Mouse (Mus musculus) CD4-positive, CD25-positive, alpha-beta regulatory T cell, adult 4 months (primary cell): Measurements from ENCODE around the gene Porcn. TPM values are rescaled to one million over a fixed set of nuclear protein-coding genes. Genes with fewer than 3 reads are reported as not detected.

Source experiments
- ATAC-seq: one replicate; pipeline ENCODE4 v1.8.0; 2017
- polyA plus RNA-seq, 2 experiments: library from polyadenylated mRNA; unstranded; fragments of 100-300 nt; shearing (Covaris generic); gene quantifications; one replicate each; pipeline ENCODE4 v1.2.1; 2017

Porcn gene
- under 1 TPM; 0.30 to 0.33 TPM for polyA plus RNA-seq

DNA sequence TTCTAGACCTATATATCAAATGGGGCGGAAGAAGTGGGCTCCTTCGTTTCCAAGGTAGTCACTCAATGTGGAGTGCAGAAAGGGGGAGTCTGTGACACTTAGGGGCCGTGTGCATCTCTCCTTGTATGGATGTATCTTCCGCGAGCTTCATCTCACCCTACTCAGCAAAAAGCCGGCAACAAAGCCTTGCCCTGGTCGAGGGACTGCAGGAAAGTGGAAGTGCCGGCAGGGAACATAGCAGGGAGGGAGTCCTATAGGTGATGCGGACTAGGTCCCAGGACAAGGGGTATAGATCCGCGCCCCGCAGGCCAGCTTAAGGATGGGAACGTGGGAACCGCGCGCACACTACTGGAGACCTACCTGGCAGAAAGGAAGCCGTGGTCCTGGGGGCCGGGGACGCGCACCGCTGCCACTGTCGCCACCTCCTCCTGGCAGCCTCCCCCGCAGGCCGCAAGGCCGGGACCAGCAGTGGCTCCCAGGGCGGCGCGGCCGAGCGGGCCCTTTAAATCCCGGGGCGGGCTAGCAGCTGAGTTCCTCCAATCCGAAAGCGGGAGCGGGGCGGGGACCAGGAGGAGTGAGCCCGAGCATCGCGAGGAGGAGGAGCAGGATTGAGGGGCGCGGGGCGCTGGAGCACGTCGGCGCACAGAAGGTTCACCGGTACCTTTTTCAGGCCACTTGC is at the start of gene Porcn:
Porcn (minus strand) TSS at position 511 of the 679 bp plus-strand sequence.
- ATAC-seq = no peak

DNA sequence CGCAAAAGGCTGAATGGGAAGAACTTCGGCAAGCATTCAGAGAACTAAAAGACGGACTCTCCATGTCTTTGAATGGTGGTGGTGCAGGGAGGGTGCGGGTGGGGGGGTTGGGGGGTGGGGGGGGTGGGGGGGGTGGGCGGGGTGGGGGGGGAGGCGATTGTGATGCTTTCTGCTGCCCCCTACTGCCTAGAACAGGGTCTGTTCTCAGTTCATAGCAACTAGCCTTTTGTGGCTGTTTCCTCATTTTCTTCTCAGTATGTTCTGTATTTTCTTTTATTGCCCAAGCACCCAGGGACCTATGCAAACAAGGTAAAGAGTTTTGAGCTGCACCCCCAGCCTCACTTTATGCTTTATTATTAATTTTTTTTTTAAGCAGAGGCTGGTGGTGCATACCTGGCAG is 49.5 kb upstream of the Porcn start:
- ATAC-seq = no peak

DNA sequence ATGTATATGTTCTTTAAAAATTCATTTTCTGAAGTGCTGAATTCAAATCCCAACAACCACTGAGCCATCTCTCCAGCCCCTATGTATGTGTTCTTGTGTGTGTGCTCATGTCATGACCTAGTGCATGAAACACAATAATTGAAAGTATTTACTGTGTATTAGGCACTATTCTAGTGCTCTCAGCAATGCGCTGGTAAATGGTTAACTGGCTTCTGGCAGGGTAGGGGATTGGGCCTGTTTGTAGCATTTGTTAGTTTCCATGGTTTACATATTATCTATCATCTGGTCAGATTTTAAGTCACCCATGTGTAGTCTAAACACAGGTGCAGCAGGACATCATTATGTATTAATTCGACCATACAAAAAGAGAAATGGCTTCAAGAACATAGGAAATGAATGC is 47.4 kb upstream of the Porcn start:
- ATAC-seq = no peak

DNA sequence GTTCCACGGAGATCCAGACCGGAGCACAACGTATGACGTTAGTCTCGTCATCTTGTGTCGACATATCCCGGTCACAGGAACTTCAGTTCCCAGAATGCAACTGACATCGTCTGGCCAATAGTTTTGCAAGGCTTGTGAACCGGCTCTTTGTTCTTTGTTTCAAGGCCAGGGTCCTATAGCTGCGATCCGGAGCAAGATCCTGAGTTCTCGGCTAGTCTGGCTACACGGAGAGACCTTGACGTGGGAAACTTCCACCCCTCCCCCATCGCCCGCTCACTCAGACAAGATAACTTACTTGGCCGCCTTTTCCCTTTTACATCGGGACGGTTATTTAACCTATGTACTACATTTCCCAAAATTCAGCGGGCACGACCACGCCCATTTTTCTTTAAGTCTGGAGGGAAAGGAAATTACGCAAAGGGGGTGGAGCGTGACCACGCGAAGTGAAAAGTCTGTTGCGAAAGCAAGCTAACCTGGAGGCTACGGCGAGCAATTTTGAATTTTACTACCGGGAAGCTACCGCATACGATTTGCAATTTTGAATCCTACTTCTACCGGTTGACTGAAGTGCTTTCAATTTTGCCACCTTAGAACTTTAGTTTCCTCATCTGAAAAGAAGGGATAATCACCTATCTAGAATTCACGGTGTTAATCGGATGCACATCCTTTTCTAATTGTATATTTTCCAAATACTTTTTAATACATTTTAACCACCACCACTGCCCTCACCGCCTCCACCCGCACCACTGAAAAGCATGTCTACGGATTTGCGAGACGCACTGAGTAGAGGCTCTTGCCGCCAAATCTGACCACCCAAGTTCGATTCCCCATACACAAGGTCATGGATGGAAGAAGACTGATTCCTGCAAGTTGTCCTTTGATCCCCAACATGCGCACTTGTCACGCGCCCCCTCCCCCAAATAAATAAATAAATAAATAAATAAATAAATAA is 46.3 kb upstream of the Porcn start, which contains the start of gene Ftsj1:
Ftsj1 (minus strand) TSS at position 73 of the 952 bp plus-strand sequence.
- ATAC-seq = peak; percentile 95

DNA sequence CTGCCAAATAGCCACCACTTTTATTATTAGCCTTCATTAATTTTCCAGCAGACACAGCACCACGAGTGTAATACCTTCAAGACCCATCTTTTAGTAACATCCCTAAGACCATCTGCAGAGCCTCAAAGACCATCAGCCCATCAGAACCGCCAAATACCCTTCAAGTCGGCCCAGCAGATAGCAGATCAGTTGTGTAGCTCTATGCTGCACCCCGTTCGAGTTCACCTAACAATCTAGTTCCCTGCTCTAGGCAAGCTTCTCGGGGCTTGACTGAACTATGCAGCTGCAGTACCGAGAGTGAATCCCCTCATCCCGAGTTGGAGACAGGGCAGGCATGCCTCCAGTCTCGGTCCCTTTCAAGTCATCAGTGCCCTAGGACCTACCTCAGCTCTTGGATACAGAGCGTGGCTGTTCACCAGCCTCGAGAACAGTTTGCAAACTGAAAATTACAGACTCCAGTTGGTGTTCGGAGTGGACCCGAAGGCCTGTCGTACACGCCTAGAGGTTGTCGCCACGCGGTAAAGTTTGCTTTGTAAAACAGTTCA is 45.5 kb upstream of the Porcn start:
- ATAC-seq = peak; percentile 5

- ATAC-seq = no peak
Measured at GRCm38 (mm10) chrX:8248542-8249120, 42.3 kb upstream of the Porcn start.

- ATAC-seq = no peak
Measured at GRCm38 (mm10) chrX:8247680-8248079, 41.4 kb upstream of the Porcn start.

DNA sequence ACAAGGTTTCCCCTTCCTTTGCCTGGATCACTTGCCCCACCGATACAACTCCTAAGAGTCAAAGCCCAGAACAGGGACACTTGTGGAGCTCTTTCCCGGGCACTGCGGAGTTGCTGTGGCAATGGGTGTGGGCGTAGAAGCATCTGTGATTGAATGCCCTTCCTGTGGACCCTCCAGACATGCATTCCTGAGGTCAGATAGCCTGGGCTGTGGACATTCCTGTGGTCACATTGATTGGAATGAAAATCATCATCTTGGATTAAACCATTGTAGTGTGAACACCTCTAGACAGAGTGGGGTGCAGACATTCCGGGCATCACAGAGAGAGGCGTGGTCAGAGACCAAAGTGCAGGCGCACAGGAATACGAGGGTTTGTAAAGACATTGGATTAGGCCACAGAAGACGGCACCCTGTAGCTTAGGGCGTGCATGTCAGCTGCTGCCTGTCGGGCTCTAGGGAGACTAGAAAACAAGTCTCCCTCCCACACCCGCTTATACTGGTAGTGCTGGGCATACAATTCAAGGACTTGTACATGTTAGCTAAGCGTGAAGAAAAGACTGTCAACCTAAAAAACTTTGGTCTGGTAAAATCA is 32.6 kb upstream of the Porcn start:
- ATAC-seq = no peak

DNA sequence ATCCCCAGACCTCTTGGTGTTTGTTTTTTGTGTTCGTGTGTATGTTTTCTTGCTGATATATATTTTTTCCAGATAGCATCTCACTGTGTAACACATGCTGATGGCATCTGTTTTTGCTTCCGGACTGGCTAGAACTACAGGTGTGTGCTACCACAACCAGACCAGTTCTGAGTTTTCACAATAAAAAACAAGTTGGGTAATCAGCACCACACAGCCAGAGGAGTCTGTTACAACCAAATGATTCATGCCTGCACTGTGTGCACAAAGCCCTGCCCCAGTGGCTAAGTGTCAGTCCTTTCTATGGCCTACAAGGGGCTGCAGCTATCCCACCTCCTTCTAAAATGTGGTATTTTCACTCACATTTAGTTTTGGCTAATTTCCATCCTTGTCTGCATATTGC is 30.4 kb upstream of the Porcn start:
- ATAC-seq = no peak

GRCm38 (mm10) chrX:8233602-8234001 is 27.3 kb upstream of the Porcn start:
- no peak for ATAC-seq

DNA sequence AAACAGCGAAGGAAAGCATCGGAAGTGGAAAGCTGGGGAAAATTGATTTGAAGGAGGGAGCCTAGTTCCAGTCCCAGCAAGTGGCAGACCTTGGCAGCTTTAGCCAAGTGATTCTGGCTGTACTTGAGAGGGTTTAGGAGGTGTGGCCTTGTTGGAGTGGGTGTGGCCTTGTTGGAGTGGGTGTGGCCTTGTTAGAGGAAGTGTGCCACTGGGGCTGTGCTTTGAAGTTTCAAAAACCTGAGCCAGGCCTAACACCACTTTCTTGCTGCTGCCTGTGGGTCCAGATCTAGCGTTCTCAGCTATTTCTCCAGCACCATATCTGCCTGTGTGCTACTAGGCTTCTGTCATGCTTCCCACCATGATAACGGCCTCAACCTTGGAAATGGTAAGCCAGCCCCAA is 23.9 kb upstream of the Porcn start:
- ATAC-seq = no peak

GRCm38 (mm10) chrX:8223473-8223872 is 17.1 kb upstream of the Porcn start:
- ATAC-seq = no peak

- no peak for ATAC-seq
Measured at GRCm38 (mm10) chrX:8222678-8223421, 16.5 kb upstream of the Porcn start.

DNA sequence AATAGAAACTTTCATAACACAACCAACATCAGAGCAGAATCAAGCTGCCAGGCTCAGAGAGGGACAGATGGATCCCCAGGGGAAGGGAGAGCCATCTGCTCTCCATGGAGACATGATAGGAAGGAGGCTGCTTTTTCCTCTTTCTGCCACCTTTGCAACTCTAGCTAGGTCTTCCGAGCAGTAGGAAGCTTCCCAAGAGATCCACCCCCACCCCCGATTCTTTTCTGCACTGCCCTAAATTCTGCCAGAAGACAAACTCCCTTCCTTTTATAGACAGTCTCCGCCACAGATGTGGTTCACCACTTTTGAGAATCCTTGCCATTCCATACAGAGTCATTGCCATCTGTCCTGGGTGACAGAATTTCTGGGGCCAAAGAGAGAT is 16.0 kb upstream of the Porcn start:
- ATAC-seq = no peak

GRCm38 (mm10) chrX:8219651-8220050 is 13.3 kb upstream of the Porcn start:
- ATAC-seq = no peak

GRCm38 (mm10) chrX:8218114-8218513 is 11.8 kb upstream of the Porcn start:
- no peak for ATAC-seq

DNA sequence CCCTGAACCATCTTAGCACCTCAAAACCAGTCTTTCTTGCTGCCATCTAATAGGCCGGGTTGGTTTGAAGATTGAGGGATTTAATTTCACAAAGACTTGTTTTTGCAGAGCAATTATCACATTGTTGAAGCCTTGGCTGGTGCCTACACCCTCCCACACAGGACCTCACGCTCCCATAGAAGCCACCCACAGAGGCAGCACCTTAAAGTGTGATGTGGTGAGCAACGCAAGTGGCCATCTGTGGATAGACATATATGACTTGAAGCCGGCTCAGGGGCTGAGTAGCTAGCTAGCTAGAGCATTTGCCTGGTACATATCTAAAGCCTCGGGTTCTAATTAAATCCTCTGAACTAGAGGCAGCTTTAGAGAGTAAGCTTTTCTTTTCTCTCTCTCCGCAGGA is 11.1 kb upstream of the Porcn start:
- ATAC-seq = no peak

- no peak for ATAC-seq
Measured at GRCm38 (mm10) chrX:8211490-8212207, 5.3 kb upstream of the Porcn start.

DNA sequence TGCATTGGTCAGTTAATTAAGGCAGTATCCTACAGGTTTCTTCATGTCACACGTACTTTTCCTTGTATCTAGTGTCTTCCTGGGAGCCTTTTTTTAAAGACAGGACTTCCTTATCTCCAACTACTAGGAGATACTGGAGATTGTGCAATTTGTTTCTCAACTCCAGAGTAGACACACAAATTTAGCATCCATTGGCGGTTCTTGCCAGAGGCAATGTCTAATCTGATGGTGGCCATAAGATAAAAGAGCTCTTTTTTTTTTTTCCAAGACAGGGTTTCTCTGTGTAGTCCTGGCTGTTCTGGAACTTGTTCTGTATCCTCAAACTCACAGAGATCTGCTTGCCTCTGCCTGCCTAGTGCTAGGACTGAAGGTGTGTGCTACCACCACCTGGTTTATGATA is 3.4 kb upstream of the Porcn start:
- no peak for ATAC-seq

GRCm38 (mm10) chrX:8207224-8207623 is 899 bp upstream of the Porcn start:
- ATAC-seq = no peak

DNA sequence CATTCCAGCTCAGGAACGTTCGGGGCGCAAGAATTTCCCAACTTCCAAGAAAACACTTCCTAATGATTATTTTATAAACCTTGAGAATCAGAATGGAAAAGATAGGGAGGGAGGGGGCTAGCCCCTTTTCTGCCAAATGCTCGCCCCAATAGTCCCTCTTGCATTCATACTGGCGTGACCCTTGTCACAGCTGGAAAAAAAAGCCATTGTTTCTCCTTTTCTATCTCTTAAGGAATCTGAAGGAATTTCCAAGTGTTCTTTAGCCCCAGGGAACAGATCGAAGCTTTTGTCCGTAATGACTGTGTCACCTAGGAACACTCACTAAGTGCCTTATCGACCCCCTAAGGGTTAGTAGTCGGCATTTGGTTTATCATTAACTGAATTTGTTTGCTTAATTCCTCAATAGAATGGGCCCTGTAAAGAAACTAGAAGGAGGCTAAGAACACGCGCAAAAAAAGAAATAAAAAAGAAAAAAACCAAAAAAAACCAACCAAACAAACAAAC is 421 bp upstream of the Porcn start:
- no peak for ATAC-seq
